Mouse (Mus musculus): ENCODE measurements at regions not wholly inside any gene's neighbourhood (a gene's known extent, or its start where the extent isn't known, plus 50 kb on each side); places are given as distances from the start of the nearest gene placed in this dataset.

GRCm38 (mm10) chr8:11981458-11981857, 141.2 kb downstream of the Tex29 start:
- DNase-seq, result no peak

- DNase-seq, result no peak
Observed at GRCm38 (mm10) chr8:11990024-11990423, 149.8 kb downstream of the Tex29 start.

- peak; percentile 38 for DNase-seq
Observed at GRCm38 (mm10) chr8:11999736-12000458, 159.6 kb downstream of the Tex29 start.

GRCm38 (mm10) chr8:12000459-12000789, 160.2 kb downstream of the Tex29 start:
- DNase-seq, result no peak

- DNase-seq, result no peak
Observed at GRCm38 (mm10) chr8:12004241-12004640, 164.0 kb downstream of the Tex29 start.

- no peak for DNase-seq
Observed at GRCm38 (mm10) chr8:12012769-12013168, 172.5 kb downstream of the Tex29 start.

GRCm38 (mm10) chr8:12017750-12018149, 177.5 kb downstream of the Tex29 start:
- DNase-seq, result no peak

GRCm38 (mm10) chr8:12019272-12019671, 179.0 kb downstream of the Tex29 start:
- no peak for DNase-seq

- DNase-seq, result no peak
Observed at GRCm38 (mm10) chr8:12023669-12024390, 183.6 kb downstream of the Tex29 start.

GRCm38 (mm10) chr8:12030363-12031116, 190.3 kb downstream of the Tex29 start:
- DNase-seq, result no peak

GRCm38 (mm10) chr8:12031796-12032195, 191.5 kb downstream of the Tex29 start:
- no peak for DNase-seq

GRCm38 (mm10) chr8:12032386-12032785, 192.1 kb downstream of the Tex29 start:
- DNase-seq, result no peak

- no peak for DNase-seq
Observed at GRCm38 (mm10) chr8:12036349-12036748, 196.1 kb downstream of the Tex29 start.

- DNase-seq, result no peak
Observed at GRCm38 (mm10) chr8:12040924-12041323, 200.7 kb downstream of the Tex29 start.

GRCm38 (mm10) chr8:12041662-12042061, 201.4 kb downstream of the Tex29 start:
- DNase-seq, result no peak

- DNase-seq, result no peak
Observed at GRCm38 (mm10) chr8:12050841-12051240, 210.6 kb downstream of the Tex29 start.

- DNase-seq, result no peak
Observed at GRCm38 (mm10) chr8:12051357-12051756, 211.1 kb downstream of the Tex29 start.

GRCm38 (mm10) chr8:12055931-12056330, 215.7 kb downstream of the Tex29 start:
- DNase-seq, result no peak

GRCm38 (mm10) chr8:12061237-12061636, 217.4 kb upstream of the A230072I06Rik start:
- no peak for DNase-seq

GRCm38 (mm10) chr8:12062710-12063109, 215.9 kb upstream of the A230072I06Rik start:
- DNase-seq, result no peak

GRCm38 (mm10) chr8:12064664-12065063, 214.0 kb upstream of the A230072I06Rik start:
- no peak for DNase-seq

GRCm38 (mm10) chr8:12066454-12066853, 212.2 kb upstream of the A230072I06Rik start:
- no peak for DNase-seq

GRCm38 (mm10) chr8:12073311-12073999, 205.2 kb upstream of the A230072I06Rik start:
- peak; percentile 78 for DNase-seq
